Mouse (Mus musculus) frontal cortex, postnatal 14 days (tissue): Measurements from ENCODE around the gene Nmrk1.
A peak's percentile ranks its signal among the peaks of the same experiment; 100 is the strongest.

Experiments
- DNase-seq, 2 experiments: peaks; one replicate each; pipeline ENCODE4 v3.0.0; 2022; ENCODE audit warnings: low spot score in 2 of 2

Gene Nmrk1

GRCm38 (mm10) chr19:18652592-18652991 lies 20.8 kb downstream of the Nmrk1 start:
- DNase-seq: no peak

GRCm38 (mm10) chr19:18653058-18653457 lies 21.3 kb downstream of the Nmrk1 start:
- no peak for DNase-seq

- DNase-seq: no peak
These were observed 22.6 kb downstream of the Nmrk1 start for GRCm38 (mm10) chr19:18654330-18654729.

- no peak for DNase-seq
These were observed 23.2 kb downstream of the Nmrk1 start for GRCm38 (mm10) chr19:18654984-18655383.

GRCm38 (mm10) chr19:18655999-18656398 lies 24.2 kb downstream of the Nmrk1 start:
- DNase-seq: no peak

- DNase-seq: no peak
These were observed 26.7 kb downstream of the Nmrk1 start for GRCm38 (mm10) chr19:18658473-18658872.

GRCm38 (mm10) chr19:18659349-18659748 lies 27.6 kb downstream of the Nmrk1 start:
- no peak for DNase-seq

- DNase-seq: no peak
These were observed 28.7 kb downstream of the Nmrk1 start for GRCm38 (mm10) chr19:18660466-18660865.

- no peak for DNase-seq
These were observed 29.9 kb downstream of the Nmrk1 start for GRCm38 (mm10) chr19:18661683-18662082.

- DNase-seq: no peak
These were observed 32.2 kb downstream of the Nmrk1 start for GRCm38 (mm10) chr19:18663904-18664303.

- no peak for DNase-seq
These were observed 35.2 kb downstream of the Nmrk1 start for GRCm38 (mm10) chr19:18666966-18667365.

- no peak for DNase-seq
These were observed 37.8 kb downstream of the Nmrk1 start for GRCm38 (mm10) chr19:18669551-18669950.

GRCm38 (mm10) chr19:18670608-18671007 lies 38.9 kb downstream of the Nmrk1 start, which contains the start of gene Carnmt1:
Carnmt1 (plus strand) TSS chr19:18670764.
- peak; percentile 96 to 97 for DNase-seq

- peak in 1 of 2 experiments; percentile 37 for DNase-seq
These were observed 39.4 kb downstream of the Nmrk1 start for GRCm38 (mm10) chr19:18671056-18671741.

GRCm38 (mm10) chr19:18672498-18672897 lies 40.7 kb downstream of the Nmrk1 start:
- no peak for DNase-seq

- no peak for DNase-seq
These were observed 41.4 kb downstream of the Nmrk1 start for GRCm38 (mm10) chr19:18673116-18673515.

- no peak for DNase-seq
These were observed 50.4 kb downstream of the Nmrk1 start for GRCm38 (mm10) chr19:18682142-18682541.

- no peak for DNase-seq
These were observed 55.8 kb downstream of the Nmrk1 start for GRCm38 (mm10) chr19:18687556-18687955.

- DNase-seq: no peak
These were observed 60.4 kb downstream of the Nmrk1 start for GRCm38 (mm10) chr19:18692176-18692575.

- DNase-seq: no peak
These were observed 61.0 kb downstream of the Nmrk1 start for GRCm38 (mm10) chr19:18692768-18693167.

GRCm38 (mm10) chr19:18695116-18695515 lies 63.4 kb downstream of the Nmrk1 start:
- no peak for DNase-seq

- DNase-seq: no peak
These were observed 63.8 kb downstream of the Nmrk1 start for GRCm38 (mm10) chr19:18695552-18695951.
